Mouse (Mus musculus) erythroblast, adult 5-6 weeks (primary cell): ENCODE data around the gene Pwp2. TPM values are rescaled to one million over a fixed set of nuclear protein-coding genes. Genes with fewer than 3 reads are reported as not detected.
"Not testable (repeated sequence)": the region's sequence is repeated elsewhere in the genome, so short reads cannot be mapped to it uniquely, and the experiment has no call there.

Experiments used
- ATAC-seq: replicated peaks from 2 replicates; pipeline ENCODE4 v1.8.0; 2016; ENCODE audit warnings: moderate number of reproducible peaks, mild to moderate bottlenecking, moderate TSS enrichment, inconsistent platforms; ENCODE audit not compliant: poor library complexity, low FRiP score, severe bottlenecking
- total RNA-seq, 2 experiments: library from RNA; stranded (forward) in 1 of 2; stranded (reverse) in 1 of 2; fragments of 150-400 nt in 1 of 2; fragments of 200-764, 138-1000 nt in 1 of 2; gene quantifications; 2 replicates each; pipeline versions ENCODE4 v1.2.3 to v1.2.4; 2015 to 2017; ENCODE audit warnings: low replicate concordance in 2 of 2

Pwp2 gene
- total RNA-seq, 2 experiments from 2014 or later, result 0.19 to 5.5 TPM

DNA sequence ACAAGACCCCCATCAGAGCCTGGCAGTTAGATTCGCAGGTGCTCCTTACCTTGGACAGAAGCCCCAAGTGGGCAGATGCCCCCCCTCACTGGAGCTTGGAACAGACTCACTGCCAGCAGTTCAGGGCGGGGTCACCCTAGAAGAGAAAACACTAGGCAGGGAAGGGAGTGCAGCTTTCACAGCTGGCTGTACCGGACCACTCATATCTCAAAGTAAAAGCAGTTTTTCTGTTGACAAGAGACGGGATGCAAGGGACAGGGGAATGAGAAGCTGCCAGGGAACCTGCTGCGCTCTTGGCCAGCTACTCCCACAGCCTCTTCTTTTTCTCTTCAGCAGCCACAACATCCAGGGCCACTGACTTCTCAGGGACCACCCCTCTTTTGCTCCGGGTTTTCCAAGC lies 60.8 kb downstream of the Pwp2 start:
- ATAC-seq, result not testable (repeated sequence)

Other genes starting within 250 kb of the Pwp2 start
- gene Trpm2, start 214.6 kb downstream of the Pwp2 start, total RNA-seq (2015; ENCODE audit: low replicate concordance), result 3.1 and 5.4 TPM in 2 replicates
- 3.4 and 9.8 TPM in 2 replicates for gene Trpm2, start 214.6 kb downstream of the Pwp2 start, total RNA-seq (2017; ENCODE audit: low replicate concordance)
- gene 1810043G02Rik, start 206.6 kb downstream of the Pwp2 start, total RNA-seq (2015; ENCODE audit: low replicate concordance), result 0.77 and 3.1 TPM in 2 replicates
- 0.28 and 0.68 TPM in 2 replicates for gene 1810043G02Rik, start 206.6 kb downstream of the Pwp2 start, total RNA-seq (2017; ENCODE audit: low replicate concordance)
- gene Pfkl, start 175.1 kb downstream of the Pwp2 start, total RNA-seq (2015; ENCODE audit: low replicate concordance), result 0.96 and 1.5 TPM in 2 replicates
- 7.3 and 11.6 TPM in 2 replicates for gene Pfkl, start 175.1 kb downstream of the Pwp2 start, total RNA-seq (2017; ENCODE audit: low replicate concordance)
- not detected in 2 replicates for gene Dnmt3l, start 143.2 kb downstream of the Pwp2 start, total RNA-seq (2015; ENCODE audit: low replicate concordance)
- gene Dnmt3l, start 143.2 kb downstream of the Pwp2 start, total RNA-seq (2017; ENCODE audit: low replicate concordance), result 0.42 and 0.43 TPM in 2 replicates
- not detected in 2 replicates for gene Aire, start 141.5 kb downstream of the Pwp2 start, total RNA-seq (2015; ENCODE audit: low replicate concordance)
- 0.60 TPM in 1 of 2 replicates, not detected in the other for gene Aire, start 141.5 kb downstream of the Pwp2 start, total RNA-seq (2017; ENCODE audit: low replicate concordance)
- 2.3 and 2.7 TPM in 2 replicates for gene Icosl, start 115.8 kb downstream of the Pwp2 start, total RNA-seq (2015; ENCODE audit: low replicate concordance)
- gene Icosl, start 115.8 kb downstream of the Pwp2 start, total RNA-seq (2017; ENCODE audit: low replicate concordance), result 1.8 and 4.9 TPM in 2 replicates
- gene D10Jhu81e, start 15.4 kb downstream of the Pwp2 start, total RNA-seq (2015; ENCODE audit: low replicate concordance), result 13.6 and 14.6 TPM in 2 replicates
- gene D10Jhu81e, start 15.4 kb downstream of the Pwp2 start, total RNA-seq (2017; ENCODE audit: low replicate concordance), result 11.8 and 18.5 TPM in 2 replicates
- 48.3 and 50.0 TPM in 2 replicates for gene Trappc10, start 59.5 kb upstream of the Pwp2 start, total RNA-seq (2015; ENCODE audit: low replicate concordance)
- 37.9 and 41.1 TPM in 2 replicates for gene Trappc10, start 59.5 kb upstream of the Pwp2 start, total RNA-seq (2017; ENCODE audit: low replicate concordance)
- gene Agpat3, start 167.3 kb upstream of the Pwp2 start, total RNA-seq (2015; ENCODE audit: low replicate concordance), result 3.3 and 5.8 TPM in 2 replicates
- 2.6 and 3.2 TPM in 2 replicates for gene Agpat3, start 167.3 kb upstream of the Pwp2 start, total RNA-seq (2017; ENCODE audit: low replicate concordance)
- gene Rrp1, start 227.9 kb upstream of the Pwp2 start, total RNA-seq (2015; ENCODE audit: low replicate concordance), result 4.8 and 17.3 TPM in 2 replicates
- gene Rrp1, start 227.9 kb upstream of the Pwp2 start, total RNA-seq (2017; ENCODE audit: low replicate concordance), result 44.9 and 46.9 TPM in 2 replicates
- gene Cstb, start 240.5 kb upstream of the Pwp2 start, total RNA-seq (2015; ENCODE audit: low replicate concordance), result 17.7 and 24.9 TPM in 2 replicates
- gene Cstb, start 240.5 kb upstream of the Pwp2 start, total RNA-seq (2017; ENCODE audit: low replicate concordance), result 3.3 and 10.0 TPM in 2 replicates